Mouse (Mus musculus): ENCODE measurements around the gene Eef1g. TPM values are rescaled to one million over a fixed set of nuclear protein-coding genes. Genes with fewer than 3 reads are reported as not detected.

Gene Eef1g
- polyA plus RNA-seq, 1 experiment from 2014 or later = 346 TPM

- no peaks in the 10 kb centered on the region for H3K9me3 ChIP-seq (ENCODE audit: control insufficient read depth, low read length)
- peak; percentile 34 for ATAC-seq
- H3K4me2 ChIP-seq (ENCODE audit: low read length) = peak overlapping the region; percentile 57
- peak overlapping the region; percentile 42 for H3K4me3 ChIP-seq (replicated peaks; ENCODE audit: low read length)
- H3K27ac ChIP-seq (ENCODE audit: low read length) = no peak overlapping the region
- H3K9ac ChIP-seq (replicated peaks; ENCODE audit: low read depth, low read length) = peak overlapping the region; percentile 16; the same call in 1 of the 2 replicates
- peaks cover 2% of the 10 kb centered on the region for H3K36me3 ChIP-seq (ENCODE audit: control insufficient read depth, insufficient read depth)
- 14% methylated on average over 16 of the region's 16 CpGs for WGBS
- no peaks in the 10 kb centered on the region for H3K27me3 ChIP-seq (replicated peaks; ENCODE audit: control insufficient read depth, insufficient read depth, low read length)
- H3K4me1 ChIP-seq (replicated peaks; ENCODE audit: control insufficient read depth, insufficient read depth, low read length) = peaks cover 13% of the 10 kb centered on the region
Observed at GRCm38 (mm10) chr19:8928689-8929223, 38.1 kb upstream of the Eef1g start.

GRCm38 (mm10) chr19:8929224-8930088, 37.4 kb upstream of the Eef1g start, which contains the start of the genes Rom1 and Eml3:
Rom1 (minus strand) TSS chr19:8929356.
Eml3 (plus strand) TSS chr19:8929552.
- peak; percentile 61 for ATAC-seq

GRCm38 (mm10) chr19:8930117-8930516, 36.7 kb upstream of the Eef1g start:
- Histone ChIP-seq H3K36me3 (ENCODE audit: control insufficient read depth, insufficient read depth) (peaks cover 2% of the 10 kb centered on the region), H3K27me3 (replicated peaks; ENCODE audit: control insufficient read depth, insufficient read depth, low read length) (no peaks in the 10 kb centered on the region), H3K4me1 (replicated peaks; ENCODE audit: control insufficient read depth, insufficient read depth, low read length) (peaks cover 13% of the 10 kb centered on the region), H3K9ac (replicated peaks; ENCODE audit: low read depth, low read length) (peak overlapping the region; percentile 56), H3K4me2 (ENCODE audit: low read length) (peak overlapping the region; percentile 57), H3K27ac (ENCODE audit: low read length) (no peak overlapping the region), H3K4me3 (replicated peaks; ENCODE audit: low read length) (peak overlapping the region; percentile 42), H3K9me3 (ENCODE audit: control insufficient read depth, low read length) (no peaks in the 10 kb centered on the region)
- WGBS = 14% methylated on average over 11 of the region's 11 CpGs
- ATAC-seq = no peak

More at GRCm38 (mm10) chr19:8929224-8930088, 37.4 kb upstream of the Eef1g start, which contains the start of the genes Rom1 and Eml3:
- peak within 1 kb of the TSS; percentile 57 for H3K4me2 ChIP-seq (ENCODE audit: low read length)
- no peaks in the 10 kb centered on the region for H3K9me3 ChIP-seq (ENCODE audit: control insufficient read depth, low read length)
- H3K4me1 ChIP-seq (replicated peaks; ENCODE audit: control insufficient read depth, insufficient read depth, low read length) = peaks cover 13% of the 10 kb centered on the region
- no peaks in the 10 kb centered on the region for H3K27me3 ChIP-seq (replicated peaks; ENCODE audit: control insufficient read depth, insufficient read depth, low read length)
- H3K27ac ChIP-seq (ENCODE audit: low read length) = no peak within 1 kb of the TSS
- peak within 1 kb of the TSS; percentile 56 for H3K9ac ChIP-seq (replicated peaks; ENCODE audit: low read depth, low read length)
- under 1% methylated on average over 60 of the region's 74 CpGs for whole genome bisulfite sequencing
- peak within 1 kb of the TSS; percentile 42 for H3K4me3 ChIP-seq (replicated peaks; ENCODE audit: low read length)
- H3K36me3 ChIP-seq (ENCODE audit: control insufficient read depth, insufficient read depth) = peaks cover 2% of the 10 kb centered on the region

- ATAC-seq = no peak
Observed at GRCm38 (mm10) chr19:8930771-8931170, 36.1 kb upstream of the Eef1g start.

GRCm38 (mm10) chr19:8936736-8937135, 30.1 kb upstream of the Eef1g start:
- Histone ChIP-seq H3K36me3 (ENCODE audit: control insufficient read depth, insufficient read depth) (peaks cover 2% of the 10 kb centered on the region; the same call in 1 of the 2 replicates), H3K9me3 (ENCODE audit: control insufficient read depth, low read length) (no peaks in the 10 kb centered on the region), H3K27me3 (replicated peaks; ENCODE audit: control insufficient read depth, insufficient read depth, low read length) (no peaks in the 10 kb centered on the region), H3K4me2 (ENCODE audit: low read length) (no peak overlapping the region), H3K9ac (replicated peaks; ENCODE audit: low read depth, low read length) (no peak overlapping the region), H3K4me1 (replicated peaks; ENCODE audit: control insufficient read depth, insufficient read depth, low read length) (peaks cover 7% of the 10 kb centered on the region), H3K4me3 (replicated peaks; ENCODE audit: low read length) (no peak overlapping the region), H3K27ac (ENCODE audit: low read length) (no peak overlapping the region)
- WGBS = 86% methylated on average over 2 of the region's 2 CpGs
- no peak for ATAC-seq

More at GRCm38 (mm10) chr19:8930771-8931170, 36.1 kb upstream of the Eef1g start:
- H3K4me2 ChIP-seq (ENCODE audit: low read length) = no peak overlapping the region; the same call in 1 of the 2 replicates
- H3K4me3 ChIP-seq (replicated peaks; ENCODE audit: low read length) = no peak overlapping the region
- peaks cover 2% of the 10 kb centered on the region for H3K36me3 ChIP-seq (ENCODE audit: control insufficient read depth, insufficient read depth)
- no peak overlapping the region for H3K27ac ChIP-seq (ENCODE audit: low read length)
- H3K9ac ChIP-seq (replicated peaks; ENCODE audit: low read depth, low read length) = no peak overlapping the region
- no peaks in the 10 kb centered on the region for H3K27me3 ChIP-seq (replicated peaks; ENCODE audit: control insufficient read depth, insufficient read depth, low read length)
- no peaks in the 10 kb centered on the region for H3K9me3 ChIP-seq (ENCODE audit: control insufficient read depth, low read length)
- peaks cover 13% of the 10 kb centered on the region for H3K4me1 ChIP-seq (replicated peaks; ENCODE audit: control insufficient read depth, insufficient read depth, low read length)
- 84% methylated on average over 7 of the region's 7 CpGs for WGBS

GRCm38 (mm10) chr19:8940526-8941133, 26.2 kb upstream of the Eef1g start:
- H3K9ac ChIP-seq (replicated peaks; ENCODE audit: low read depth, low read length) = no peak overlapping the region; the same call in 1 of the 2 replicates
- peaks cover 30% of the 10 kb centered on the region for H3K4me1 ChIP-seq (replicated peaks; ENCODE audit: control insufficient read depth, insufficient read depth, low read length)
- WGBS = 81% methylated on average over 15 of the region's 15 CpGs
- no peaks in the 10 kb centered on the region for H3K27me3 ChIP-seq (replicated peaks; ENCODE audit: control insufficient read depth, insufficient read depth, low read length)
- H3K27ac ChIP-seq (ENCODE audit: low read length) = no peak overlapping the region; the same call in 1 of the 2 replicates
- H3K36me3 ChIP-seq (ENCODE audit: control insufficient read depth, insufficient read depth) = peaks cover 2% of the 10 kb centered on the region; the same call in 1 of the 2 replicates
- no peaks in the 10 kb centered on the region for H3K9me3 ChIP-seq (ENCODE audit: control insufficient read depth, low read length)
- H3K4me3 ChIP-seq (replicated peaks; ENCODE audit: low read length) = no peak overlapping the region
- no peak overlapping the region for H3K4me2 ChIP-seq (ENCODE audit: low read length)
- ATAC-seq = no peak

GRCm38 (mm10) chr19:8941136-8941514, 25.7 kb upstream of the Eef1g start:
- Histone ChIP-seq H3K27me3 (replicated peaks; ENCODE audit: control insufficient read depth, insufficient read depth, low read length) (no peaks in the 10 kb centered on the region), H3K4me2 (ENCODE audit: low read length) (peak overlapping the region; percentile 80), H3K9me3 (ENCODE audit: control insufficient read depth, low read length) (no peaks in the 10 kb centered on the region), H3K27ac (ENCODE audit: low read length) (peak overlapping the region; percentile 96), H3K9ac (replicated peaks; ENCODE audit: low read depth, low read length) (peak overlapping the region; percentile 99), H3K36me3 (ENCODE audit: control insufficient read depth, insufficient read depth) (peaks cover 3% of the 10 kb centered on the region; the same call in 1 of the 2 replicates), H3K4me3 (replicated peaks; ENCODE audit: low read length) (peak overlapping the region; percentile 99), H3K4me1 (replicated peaks; ENCODE audit: control insufficient read depth, insufficient read depth, low read length) (peaks cover 30% of the 10 kb centered on the region)
- 19% methylated on average over 10 of the region's 10 CpGs for WGBS
- peak; percentile 10; the same call in 1 of the 2 replicates for ATAC-seq

- H3K27me3 ChIP-seq (replicated peaks; ENCODE audit: control insufficient read depth, insufficient read depth, low read length) = no peaks in the 10 kb centered on the region
- H3K4me2 ChIP-seq (ENCODE audit: low read length) = peak within 1 kb of the TSS; percentile 80
- peak within 1 kb of the TSS; percentile 96 for H3K27ac ChIP-seq (ENCODE audit: low read length)
- H3K36me3 ChIP-seq (ENCODE audit: control insufficient read depth, insufficient read depth) = peaks cover 5% of the 10 kb centered on the region
- peak within 1 kb of the TSS; percentile 99 for H3K9ac ChIP-seq (replicated peaks; ENCODE audit: low read depth, low read length)
- WGBS = under 1% methylated on average over 64 of the region's 64 CpGs
- ATAC-seq = peak; percentile 96
- H3K4me3 ChIP-seq (replicated peaks; ENCODE audit: low read length) = peak within 1 kb of the TSS; percentile 99
- H3K9me3 ChIP-seq (ENCODE audit: control insufficient read depth, low read length) = no peaks in the 10 kb centered on the region
- peaks cover 30% of the 10 kb centered on the region for H3K4me1 ChIP-seq (replicated peaks; ENCODE audit: control insufficient read depth, insufficient read depth, low read length)
Observed at GRCm38 (mm10) chr19:8941515-8942217, 25.2 kb upstream of the Eef1g start, which contains the start of gene Mta2. Mta2 (plus strand) TSS chr19:8941875.

Data from forebrain, embryonic 16.5 days (tissue).